Mouse (Mus musculus): ENCODE data around the gene Exoc3l2.
A peak's percentile ranks its signal among the peaks of the same experiment; 100 is the strongest.

Exoc3l2 gene

DNA sequence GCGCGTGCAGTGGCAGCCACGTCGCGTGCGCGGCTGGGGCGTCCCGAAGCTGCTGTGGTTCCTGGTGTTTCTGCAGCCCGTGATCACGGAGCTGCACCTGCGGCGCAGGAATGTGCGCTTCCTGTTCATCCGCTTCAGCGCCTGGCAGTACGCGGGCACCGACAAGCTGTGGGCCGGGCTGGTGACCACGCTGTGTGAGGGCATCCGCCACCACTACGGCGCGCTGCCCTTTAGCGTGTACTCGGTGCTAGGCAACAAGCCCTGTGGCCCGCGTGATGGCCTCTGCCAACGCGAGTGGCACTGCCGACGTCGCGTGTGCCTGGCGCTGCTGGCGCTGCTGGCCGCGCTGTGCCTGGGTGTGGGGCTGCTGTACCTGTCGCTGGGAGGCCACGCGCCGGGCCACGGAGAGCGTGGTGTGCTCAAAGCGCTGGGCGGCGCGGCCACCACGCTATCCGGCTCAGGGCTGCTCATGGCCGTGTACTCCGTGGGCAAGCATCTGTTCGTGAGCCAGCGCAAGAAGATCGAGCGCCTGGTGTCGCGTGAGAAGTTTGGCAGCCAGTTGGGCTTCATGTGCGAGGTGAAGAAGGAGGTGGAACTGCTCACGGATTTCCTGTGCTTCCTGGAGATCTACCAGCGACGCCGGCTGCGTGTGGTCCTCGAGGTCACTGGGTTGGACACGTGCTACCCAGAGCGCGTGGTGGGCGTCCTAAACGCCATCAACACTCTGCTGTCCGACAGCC is 60.1 kb downstream of the Exoc3l2 start:
- DNase-seq (ENCODE audit: low read depth, low spot score): peak; percentile 26

DNA sequence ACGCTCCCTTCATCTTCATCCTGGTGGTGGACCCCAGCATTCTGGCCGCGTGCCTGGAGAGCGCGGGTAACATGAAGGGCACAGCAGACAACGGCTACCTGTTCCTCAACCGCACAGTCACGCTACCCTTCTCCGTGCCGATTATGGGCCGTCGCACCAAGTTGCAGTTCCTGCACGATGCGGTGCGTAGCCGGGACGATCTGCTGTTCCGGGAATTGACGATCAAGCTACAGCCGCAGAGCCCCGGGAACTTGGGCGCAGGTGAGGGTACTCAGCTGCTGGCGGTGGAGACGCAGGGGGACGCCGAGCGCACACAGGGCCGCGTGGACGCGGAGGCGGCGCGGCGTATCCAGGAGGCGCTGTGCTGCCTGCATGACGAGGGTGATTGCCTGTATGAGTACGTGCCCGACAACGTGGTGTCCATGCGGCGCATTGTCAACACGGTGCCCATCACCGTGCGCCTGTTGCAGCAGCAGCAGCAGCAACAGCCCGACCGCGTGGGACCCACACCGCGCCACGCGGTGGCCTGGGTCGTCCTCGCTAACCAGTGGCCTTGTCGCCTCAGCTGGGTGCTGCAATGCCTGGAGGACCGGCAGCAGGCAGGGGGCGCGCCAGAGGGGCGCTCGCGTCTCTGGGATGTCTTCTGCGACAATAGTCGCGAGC is 60.8 kb downstream of the Exoc3l2 start:
- DNase-seq (ENCODE audit: low read depth, low spot score): peak; percentile 75

GRCm38 (mm10) chr7:19524420-19525104 is 61.4 kb downstream of the Exoc3l2 start:
- DNase-seq (ENCODE audit: low read depth, low spot score): no peak

DNA sequence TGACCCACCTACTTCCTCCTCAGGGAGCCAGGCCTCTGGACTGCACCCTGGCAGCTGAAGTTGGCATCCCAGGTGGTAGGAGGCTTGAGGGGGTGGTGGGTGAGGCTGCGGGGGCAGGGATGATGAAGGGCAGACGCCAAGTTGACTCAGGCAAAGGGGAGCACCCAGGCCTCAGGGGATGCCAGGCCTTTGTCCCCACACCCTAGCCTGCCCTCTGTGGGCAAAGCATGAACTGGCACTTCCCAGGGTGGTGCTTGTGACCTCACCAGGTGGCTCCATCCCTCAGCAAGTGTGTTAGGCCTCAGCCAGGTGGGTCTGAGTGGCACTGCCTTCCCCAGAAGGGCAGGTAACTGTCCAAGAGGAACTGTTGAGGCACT is 62.0 kb downstream of the Exoc3l2 start:
- no peak for DNase-seq (ENCODE audit: low read depth, low spot score)

- no peak for DNase-seq (ENCODE audit: low read depth, low spot score)
Observed at GRCm38 (mm10) chr7:19531077-19531476, 67.9 kb downstream of the Exoc3l2 start.

GRCm38 (mm10) chr7:19532240-19532639 is 69.1 kb downstream of the Exoc3l2 start:
- no peak for DNase-seq (ENCODE audit: low read depth, low spot score)

- no peak for DNase-seq (ENCODE audit: low read depth, low spot score)
Observed at GRCm38 (mm10) chr7:19534676-19535075, 71.5 kb downstream of the Exoc3l2 start.

DNA sequence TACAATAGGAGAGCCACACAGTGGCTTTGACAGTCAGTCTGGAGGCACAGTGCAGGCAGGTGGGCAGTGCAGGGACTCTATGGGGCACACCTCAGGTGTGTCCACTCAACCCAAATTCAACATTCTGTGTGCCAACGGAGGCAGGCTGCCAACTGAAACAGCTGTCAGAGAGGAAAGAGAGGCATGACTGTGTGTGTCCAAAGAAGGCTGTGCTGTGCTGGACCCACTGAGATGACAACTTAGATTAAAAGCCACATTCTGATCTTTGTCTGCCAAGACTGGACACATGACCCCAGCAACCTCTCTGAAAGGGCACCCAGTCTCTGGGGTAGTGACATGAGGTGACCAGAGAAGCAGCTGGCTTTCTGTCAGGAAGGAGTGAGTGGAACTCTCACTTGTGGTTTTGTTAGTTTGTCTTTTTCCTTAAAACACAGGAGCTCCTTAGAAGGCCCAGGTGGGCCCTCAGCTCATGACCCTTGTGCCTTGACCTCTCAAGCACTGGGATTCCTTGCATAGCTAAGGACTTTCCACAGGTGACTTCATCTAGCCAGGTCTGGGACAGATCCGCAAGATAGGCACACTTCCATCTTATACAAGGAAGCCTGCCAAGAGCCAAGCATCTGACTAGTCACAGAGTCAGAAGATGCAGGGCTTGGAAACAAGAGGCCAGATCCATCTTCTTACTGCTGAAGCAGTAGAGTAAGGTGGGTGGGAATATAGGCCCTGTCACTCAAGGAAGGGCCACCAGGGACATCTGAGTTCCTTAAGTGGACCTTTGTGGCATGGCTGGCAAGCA is 77.8 kb downstream of the Exoc3l2 start:
- no peak for DNase-seq (ENCODE audit: low read depth, low spot score)

DNA sequence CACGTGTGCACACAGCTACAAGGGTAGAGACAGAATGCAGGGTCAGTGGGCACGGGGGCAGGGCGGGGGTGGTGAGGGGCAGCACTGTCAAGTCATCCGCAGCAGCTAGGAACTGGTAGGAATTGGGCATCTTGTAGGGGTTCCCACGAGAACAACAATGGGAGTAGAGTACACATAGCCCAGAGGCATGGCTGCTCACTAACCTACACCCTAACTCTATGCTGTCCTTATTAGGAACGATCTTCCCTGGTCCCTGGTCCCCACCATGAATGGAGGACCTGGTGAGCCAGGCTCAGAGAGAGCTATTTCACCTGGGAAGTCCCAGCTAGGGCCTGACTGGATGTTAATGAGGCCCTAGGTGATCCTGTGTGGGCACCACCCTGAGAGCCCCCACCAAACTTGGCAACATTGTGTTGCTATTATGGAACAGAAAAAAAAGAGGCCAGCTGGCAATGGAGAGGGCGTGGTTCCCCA is 78.6 kb downstream of the Exoc3l2 start:
- no peak for DNase-seq (ENCODE audit: low read depth, low spot score)

DNA sequence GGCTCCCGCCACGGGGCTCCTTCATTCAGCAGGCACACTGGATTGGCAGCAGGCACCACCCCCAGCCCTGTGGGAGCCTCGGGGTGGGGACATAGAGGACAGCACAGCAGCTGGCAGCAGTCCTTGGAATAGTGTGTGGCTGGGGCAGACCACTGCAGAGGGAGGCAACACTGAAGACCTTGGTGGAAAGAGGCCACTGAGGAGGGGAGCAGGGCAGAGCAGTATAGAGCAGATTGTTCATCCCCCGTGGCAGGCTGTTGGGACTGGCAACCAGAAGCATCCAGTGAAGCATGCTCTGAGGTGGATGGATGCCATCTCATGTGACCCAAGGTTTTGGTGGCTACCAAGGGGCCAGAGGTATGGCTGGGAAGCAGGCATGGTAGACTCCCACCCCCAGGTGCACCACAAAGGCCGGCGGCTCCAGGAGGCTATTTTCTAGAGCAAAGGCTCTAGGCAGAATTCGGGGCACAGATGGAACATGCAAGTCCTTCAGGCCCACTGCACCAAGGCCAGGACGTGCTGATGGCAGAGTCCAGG is 79.1 kb downstream of the Exoc3l2 start:
- no peak for DNase-seq (ENCODE audit: low read depth, low spot score)

GRCm38 (mm10) chr7:19543584-19543983 is 80.5 kb downstream of the Exoc3l2 start:
- no peak for DNase-seq (ENCODE audit: low read depth, low spot score)

DNA sequence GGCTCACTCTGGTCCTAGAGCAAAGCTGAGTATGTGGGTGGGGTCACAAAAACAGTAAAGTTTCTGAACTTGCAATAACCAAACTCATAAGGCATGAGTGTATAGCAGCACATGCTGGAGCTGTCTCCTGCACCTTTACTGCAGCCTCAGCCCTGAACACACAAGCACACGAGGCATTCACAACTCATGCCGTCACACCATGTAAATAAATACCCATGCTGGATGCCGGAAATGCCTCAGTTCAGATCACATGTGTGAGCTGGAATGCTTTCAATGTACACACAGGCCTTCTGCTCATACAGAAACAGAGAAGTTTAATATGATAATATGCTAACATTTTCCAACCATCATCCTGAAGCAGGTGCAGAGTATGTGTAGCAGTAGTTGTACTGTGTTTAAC is 82.9 kb downstream of the Exoc3l2 start:
- no peak for DNase-seq (ENCODE audit: low read depth, low spot score)
